Mouse (Mus musculus): ENCODE measurements around the gene Wnt10b.

Gene Wnt10b

DNA sequence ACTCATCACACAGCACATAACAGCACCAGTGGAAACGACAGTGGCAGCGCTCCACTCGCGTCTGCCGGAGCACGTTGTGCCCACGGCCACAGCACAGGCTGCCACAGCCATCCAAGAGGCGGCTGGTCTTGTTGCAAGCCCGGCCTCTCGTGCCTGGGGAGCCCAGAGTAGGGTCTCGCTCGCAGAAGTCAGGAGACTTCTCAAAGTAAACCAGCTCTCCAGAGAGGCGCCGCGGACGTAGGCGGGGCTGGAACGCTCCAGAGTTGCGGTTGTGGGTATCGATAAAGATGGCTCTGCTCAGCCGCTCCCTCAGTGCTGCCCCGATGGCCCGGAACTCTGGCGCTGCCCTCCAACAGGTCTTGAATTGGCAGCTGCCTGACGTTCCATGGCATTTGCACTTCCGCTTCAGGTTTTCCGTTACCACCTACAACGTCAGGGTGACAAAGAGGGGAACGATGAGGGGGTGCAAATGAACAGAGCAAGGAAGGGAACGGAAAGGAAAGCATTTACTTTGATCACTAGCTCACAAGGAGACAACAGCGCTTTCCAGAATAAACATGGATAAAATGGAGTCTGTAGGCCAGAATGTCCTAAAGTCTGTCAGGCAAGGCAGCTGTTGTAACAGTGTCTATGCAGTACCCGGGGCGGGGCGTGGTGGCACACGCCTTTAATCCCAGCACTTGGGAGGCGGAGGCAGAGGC, 5.3 kb downstream of the Wnt10b start:
- no peak for DNase-seq (ENCODE audit: low spot score)

DNA sequence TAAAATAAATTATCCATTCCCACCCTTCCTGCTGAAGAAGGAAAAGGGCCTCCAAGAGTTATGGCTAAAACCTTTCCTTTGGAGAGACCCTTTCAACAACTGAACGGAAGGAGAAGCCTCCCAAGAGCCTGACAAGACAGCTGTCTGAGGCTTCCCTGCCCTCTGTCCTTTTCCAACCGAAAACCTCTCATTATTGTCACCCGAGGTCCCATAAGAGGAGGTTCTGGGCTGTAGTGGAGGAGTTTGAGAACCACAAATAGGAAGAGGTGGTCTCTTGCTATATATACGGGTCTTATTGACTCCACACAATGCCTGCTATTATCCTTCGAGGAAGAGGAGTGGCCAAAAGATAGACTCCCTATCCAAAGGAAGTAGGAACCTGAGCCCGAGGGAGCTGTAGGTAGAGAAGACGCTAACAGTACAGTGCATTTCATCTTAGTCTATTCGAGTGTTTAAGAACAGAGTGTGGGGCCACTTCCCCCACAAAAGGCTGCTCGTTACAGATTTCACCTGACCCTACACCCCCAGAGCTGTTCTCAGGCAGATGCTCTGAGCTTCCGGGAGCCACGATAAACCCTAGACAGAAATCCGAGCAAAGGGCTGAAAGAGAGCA, 6.0 kb downstream of the Wnt10b start:
- no peak for DNase-seq (ENCODE audit: low spot score)

DNA sequence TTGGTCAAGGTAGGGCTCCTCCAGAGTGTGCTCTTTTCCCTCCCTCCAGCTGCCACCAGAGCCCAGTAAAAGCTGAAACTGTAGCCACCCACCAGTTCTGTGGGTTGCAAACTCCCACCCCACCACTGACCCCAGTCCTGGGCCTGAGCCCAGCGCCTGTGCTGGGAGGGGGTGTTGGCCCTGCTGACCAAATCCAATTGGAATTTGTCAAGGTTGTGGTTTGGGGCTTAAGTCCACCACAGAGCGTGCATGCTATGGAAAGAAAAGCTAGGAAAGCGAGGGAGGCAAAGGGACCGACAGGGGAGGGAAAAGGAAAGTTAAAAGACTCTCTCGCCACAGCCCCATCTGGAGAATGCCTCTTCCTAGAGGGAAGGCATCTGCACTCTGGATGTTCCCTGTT, 9.7 kb downstream of the Wnt10b start:
- DNase-seq (ENCODE audit: low spot score): no peak

DNA sequence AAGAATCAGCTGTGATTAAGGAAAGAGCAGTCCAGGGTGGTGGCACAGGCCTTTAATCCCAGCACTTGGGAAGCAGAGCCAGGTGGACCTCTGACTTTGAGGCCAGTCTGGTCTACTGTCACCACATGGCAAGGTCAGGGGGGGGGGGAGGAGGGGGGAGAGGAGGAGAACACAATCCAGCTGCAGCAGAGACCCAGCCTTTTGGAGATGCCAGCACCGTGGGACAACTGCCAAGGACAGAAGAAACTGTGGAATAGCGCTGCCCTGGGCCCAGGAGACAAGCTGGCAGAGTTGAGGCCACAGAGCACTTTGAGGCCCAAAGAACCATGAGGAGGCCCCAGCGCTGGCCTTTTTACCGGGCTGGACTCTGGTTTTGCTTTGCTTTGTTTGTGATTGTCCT, 12.0 kb downstream of the Wnt10b start:
- no peak for DNase-seq (ENCODE audit: low spot score)

DNA sequence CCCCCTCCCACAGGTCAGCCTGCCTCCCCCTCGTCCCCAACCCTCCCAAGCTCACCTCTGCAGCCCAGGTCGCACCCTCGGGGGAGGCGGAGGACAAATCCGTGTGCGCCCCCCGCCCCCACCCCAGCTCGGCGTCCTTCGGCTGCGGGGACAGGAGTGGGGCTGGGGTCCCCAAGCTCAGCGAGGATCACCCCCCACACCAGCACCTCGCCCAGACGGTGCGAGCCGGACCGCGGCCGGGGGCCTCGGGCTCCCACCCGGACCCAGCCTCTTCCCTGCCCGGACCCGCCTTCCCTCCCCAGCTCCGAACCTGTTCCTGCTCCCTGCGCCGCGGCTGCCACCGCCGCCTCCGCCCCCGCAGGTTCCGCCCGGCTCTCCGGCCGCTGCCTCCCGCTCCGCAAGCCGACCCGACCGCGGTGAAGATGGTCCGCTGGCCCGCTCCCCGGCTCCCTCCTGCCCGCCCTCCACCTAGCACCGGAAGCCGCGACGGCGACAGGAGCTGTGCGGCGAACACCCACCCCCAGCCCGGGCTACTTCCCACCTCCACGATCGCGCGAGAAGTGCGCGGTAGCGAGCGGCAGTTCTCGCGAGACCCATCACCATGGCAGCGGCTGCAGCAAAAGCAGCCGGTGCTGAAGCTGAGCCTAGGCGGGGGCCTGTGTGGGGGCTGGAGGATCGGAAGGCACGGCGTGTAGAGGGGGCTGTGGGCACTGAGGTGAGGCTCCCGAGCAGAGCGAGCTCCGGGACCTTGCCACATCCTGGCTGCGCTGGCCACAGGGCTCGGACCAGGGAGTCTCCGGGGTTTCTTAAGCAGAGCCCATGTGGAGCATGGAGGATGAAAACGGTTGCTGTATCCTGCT, 15.1 kb downstream of the Wnt10b start, which contains the start of gene Arf3:
TSS of gene Arf3 (minus strand) at position 545 of the 860 bp plus-strand sequence.
- DNase-seq (ENCODE audit: low spot score): peak; percentile 96

DNA sequence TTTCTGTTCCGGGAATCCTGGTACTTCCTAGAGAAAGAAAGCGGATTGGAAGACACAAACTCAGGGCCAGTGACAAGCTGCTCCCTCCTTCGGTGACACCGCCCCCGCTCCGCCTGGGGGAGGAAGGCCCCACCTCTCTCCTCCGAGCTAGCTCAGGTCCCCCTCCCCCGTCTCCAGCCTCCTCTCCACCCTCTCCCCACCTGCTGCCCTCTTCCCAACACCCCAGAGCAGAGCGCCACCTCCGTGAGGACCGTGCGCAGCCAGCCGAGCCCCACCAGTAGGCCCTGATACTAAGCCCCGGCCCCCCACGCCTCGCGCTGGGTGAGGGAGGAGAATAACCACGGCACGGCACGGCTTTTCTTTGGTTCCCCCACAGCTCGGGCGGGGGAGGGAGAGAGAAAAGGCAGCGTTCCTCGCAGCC, 15.7 kb downstream of the Wnt10b start:
- DNase-seq (ENCODE audit: low spot score): peak; percentile 83

DNA sequence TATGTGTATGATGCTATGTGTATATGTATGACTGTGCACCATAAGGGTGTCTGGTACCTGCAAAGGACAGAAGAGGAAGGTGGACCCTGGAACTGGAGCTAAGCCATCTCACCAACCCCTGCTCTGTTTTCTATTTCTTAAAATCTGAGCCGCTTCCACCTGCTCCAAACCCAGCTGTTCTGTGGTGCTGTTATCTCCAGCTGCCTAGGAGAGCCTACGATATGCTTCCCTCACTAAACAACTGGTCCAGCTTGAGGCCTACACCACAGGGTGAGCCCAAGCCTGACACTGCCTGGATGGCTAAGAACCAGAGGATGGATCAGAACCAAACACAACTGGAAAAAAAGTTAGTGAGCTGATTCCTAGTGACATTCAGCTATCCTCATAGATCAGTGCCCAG, 23.8 kb downstream of the Wnt10b start:
- no peak for DNase-seq (ENCODE audit: low spot score)

DNA sequence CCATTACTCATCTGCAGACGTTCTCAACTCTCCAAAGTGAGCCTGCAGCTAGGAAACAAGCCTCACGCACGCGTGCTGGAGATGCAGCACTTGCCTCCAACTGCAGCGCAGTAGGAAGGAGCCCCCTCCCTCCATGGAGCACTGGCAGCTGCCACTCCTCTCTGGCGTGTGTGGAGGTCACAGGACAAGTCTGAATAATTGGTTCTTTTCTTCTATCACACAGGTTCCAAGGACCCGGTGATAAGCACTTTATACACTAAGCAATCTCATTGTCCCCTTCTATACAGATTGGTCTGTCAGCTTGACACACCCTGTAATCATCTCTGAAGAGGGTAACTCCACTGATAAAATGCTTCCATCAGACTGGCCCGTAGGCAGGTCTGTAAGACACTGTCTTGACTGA, 24.9 kb downstream of the Wnt10b start:
- no peak for DNase-seq (ENCODE audit: low spot score)

DNA sequence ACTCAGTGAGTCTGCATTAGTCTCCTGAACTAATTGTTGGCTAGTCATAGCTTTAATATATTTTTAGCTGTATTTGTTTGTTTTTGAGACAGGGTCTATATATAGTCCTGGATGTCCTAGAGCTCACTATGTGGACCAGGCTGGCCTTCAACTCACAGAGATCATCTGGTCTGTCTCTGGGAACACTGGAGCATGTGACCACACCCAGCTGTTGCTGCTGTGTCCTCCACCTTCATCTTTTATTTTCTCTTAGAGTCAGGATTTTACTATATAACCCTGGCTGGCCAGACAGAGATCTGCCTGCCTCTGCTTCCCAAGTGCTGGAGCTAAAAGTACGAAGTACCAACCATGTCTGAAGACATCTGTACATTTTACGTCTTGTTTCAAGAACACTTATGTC, 28.9 kb downstream of the Wnt10b start:
- no peak for DNase-seq (ENCODE audit: low spot score)

DNA sequence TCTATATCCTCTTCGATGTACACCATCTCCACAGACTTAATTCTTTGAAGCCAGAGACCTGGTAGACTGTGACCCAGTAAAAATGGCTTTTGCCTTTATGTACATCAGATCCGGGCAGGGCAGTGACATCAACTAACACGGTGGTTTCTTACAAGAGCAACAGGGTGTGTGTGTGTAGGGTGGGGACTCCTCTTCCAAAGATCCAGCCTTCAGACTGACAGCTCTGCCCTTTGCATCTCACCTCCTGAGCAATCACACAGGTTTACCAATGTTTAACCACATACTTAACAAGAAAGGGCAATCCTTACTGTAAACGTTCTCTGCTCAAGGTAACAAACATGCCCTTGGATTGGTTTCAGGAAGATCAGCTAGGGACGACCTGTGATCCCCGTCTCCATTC, 30.7 kb downstream of the Wnt10b start:
- no peak for DNase-seq (ENCODE audit: low spot score)

DNA sequence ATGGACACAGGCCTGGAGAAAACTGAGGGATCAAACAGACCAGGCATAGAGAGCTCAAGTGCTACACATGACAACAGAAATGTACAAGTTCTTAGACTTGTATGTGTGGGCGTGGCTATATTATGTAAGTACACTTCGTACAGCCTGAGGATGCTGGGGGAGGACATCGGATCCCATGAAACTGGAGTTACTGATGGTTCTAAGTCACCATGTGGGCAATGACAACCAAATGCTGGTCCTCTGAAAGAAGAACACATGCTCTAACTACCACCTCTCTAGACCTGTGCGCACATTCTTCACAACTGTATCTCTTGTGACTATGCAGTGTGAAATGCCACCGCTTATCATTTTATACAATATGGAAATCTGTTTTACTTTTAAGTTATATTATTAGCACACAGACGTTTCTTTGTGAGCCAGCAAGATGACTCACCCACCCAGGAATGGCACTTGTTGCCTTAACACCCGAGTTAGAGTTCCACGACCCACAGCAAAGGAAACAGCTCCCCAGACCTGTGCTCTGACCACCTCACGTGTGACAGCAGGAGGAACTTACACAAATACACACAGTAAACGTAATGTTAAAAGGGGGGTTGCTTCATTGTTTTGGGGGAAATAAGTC, 31.5 kb downstream of the Wnt10b start:
- no peak for DNase-seq (ENCODE audit: low spot score)

DNA sequence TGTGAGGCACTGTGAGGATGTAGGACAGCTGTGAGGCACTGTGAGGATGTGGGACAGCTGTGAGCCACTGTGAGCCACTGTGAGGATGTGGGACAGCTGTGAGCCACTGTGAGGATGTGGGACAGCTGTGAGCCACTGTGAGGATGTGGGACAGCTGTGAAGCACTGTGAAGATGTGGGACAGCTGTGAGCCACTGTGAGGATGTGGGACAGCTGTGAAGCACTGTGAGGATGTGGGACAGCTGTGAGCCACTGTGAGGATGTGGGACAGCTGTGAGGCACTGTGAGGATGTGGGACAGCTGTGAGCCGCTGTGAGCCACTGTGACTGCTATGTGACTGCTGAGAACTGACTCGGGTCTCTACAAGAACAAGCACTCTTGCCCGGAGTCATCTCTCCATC, 34.1 kb downstream of the Wnt10b start:
- DNase-seq (ENCODE audit: low spot score): peak; percentile 19

DNA sequence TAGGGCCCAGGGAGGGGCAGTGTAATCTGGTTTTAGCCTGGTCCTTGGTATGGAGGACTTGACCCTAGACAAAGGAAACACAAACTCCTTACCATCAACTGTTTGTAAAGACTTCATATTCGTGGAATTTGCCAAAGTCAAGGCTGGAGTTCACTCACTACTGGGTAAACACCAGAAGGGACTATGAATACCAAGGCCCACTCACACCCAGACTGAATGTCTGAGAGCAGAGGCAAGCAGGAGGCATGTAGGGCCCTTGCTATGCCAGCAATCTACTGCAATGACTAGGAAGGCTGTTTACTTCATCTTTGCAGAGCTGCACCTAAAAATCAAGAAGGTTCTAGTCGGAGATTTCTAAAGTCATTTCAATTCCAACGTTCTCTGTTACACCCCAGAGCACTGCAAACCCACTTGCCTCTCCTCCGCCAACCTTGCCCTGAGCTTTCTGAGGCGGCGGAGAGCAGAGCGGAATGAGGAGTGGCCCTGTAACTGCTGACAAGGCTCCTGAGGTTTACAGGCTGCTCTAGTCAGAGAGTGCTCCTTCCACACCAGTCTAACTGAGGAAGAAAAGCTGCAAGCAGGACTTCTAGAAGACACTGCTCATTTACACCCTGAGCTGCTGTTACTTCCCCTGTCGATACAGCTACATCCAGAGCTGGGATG, 35.1 kb downstream of the Wnt10b start:
- DNase-seq (ENCODE audit: low spot score): no peak

DNA sequence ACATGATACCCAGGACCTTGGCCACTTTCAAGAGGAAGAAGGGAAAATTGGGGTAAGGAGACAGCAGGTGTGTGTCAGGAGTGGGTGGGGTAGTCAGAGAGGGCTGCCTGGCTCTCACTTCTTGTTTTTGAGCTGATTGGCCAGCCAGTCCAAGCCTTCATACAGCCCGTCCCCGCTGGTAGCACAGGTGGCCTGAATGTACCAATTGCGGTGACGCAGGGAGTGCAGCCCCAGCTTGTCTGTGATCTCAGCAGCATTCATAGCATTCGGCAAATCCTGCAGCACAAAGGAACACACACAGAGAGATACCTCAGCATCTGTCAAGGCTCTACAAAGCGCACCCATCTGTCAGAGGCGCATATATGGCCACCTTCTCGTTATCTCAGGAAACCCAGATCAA, 37.7 kb downstream of the Wnt10b start:
- DNase-seq (ENCODE audit: low spot score): no peak

DNA sequence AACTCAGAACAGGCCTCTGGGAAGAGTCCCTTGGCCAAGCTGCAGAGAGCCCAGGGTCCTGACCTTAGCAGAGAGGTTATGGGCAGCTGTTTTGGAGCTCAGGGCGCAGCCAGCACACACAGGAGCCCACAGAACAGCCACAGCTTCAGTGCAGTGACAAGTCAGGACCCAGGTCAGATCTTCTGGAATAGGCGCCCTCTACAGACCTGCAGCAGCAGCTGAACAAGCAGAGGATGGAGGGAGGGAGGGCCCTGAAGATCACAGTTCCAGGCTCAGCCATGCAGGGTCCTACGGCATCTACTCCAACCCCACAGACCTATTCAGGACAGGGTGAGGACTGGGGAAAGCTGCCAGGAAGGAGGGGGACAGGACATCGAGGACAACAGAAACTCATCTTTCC, 39.2 kb downstream of the Wnt10b start:
- no peak for DNase-seq (ENCODE audit: low spot score)

DNA sequence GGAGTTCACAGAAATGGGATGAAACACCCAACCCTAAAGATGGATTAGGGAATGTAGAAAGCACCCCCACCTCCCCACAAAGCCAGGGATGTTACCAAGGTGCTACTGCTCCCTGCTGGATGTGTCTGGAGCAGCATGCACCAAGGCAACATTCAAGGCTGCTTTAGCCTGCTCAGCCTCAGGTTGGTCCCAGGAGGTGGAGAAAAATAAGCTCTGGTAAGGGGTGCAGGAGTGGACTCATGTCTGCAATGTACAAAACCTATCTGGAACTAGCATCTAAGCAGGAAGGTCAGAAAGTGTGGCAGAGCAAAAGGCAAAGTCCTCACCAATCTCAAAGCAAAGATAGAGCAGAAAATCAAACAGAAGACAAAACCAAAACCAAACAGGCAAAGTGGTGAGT, 40.1 kb downstream of the Wnt10b start:
- DNase-seq (ENCODE audit: low spot score): peak; percentile 18

DNA sequence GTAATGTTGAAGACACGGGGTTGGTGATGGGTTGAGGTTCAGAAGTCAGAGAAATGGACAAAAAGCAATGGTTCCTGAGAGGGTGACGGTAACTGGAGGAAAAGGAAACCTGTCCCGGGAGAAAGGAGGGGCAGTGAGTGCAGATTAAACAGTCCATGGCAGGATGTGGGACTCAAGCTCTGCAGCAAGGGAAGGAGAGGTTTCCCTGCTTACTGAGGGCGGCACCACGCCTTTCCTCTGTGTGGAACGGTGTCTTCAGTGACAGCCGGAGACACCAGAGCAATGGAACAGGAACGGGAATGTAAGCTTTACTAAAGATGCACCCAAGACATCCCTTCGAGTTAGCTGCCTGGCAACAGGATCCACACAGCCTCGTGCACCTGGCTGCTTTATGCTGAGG, 41.4 kb downstream of the Wnt10b start:
- no peak for DNase-seq (ENCODE audit: low spot score)

DNA sequence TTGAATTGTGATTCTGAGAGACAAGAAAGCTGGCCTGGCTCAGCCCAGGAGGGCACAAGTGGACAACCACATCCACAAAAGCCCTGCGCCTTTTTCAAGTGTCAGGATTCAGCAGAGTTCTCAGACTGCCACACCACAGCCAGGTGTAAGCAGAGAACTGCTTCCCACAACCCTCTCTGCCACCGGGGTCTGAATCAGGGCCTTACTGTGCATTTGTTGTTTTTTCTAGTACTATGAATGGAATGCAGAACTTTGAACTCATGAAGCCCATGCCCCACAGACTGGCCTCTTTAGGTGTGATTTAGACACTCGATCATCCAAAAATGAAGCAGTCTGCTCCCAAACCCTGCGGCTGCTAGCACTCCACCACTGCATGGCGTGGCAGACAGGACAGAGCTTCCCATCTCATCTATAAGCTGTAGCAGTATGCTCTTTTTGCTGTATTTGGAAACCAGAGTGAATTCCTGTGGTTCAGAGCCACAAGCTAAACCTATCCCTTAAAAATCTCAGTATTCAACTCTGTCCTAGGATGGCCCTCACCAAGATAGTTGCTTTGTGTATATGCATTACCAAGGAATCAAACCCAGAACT, 43.9 kb downstream of the Wnt10b start:
- DNase-seq (ENCODE audit: low spot score): no peak

DNA sequence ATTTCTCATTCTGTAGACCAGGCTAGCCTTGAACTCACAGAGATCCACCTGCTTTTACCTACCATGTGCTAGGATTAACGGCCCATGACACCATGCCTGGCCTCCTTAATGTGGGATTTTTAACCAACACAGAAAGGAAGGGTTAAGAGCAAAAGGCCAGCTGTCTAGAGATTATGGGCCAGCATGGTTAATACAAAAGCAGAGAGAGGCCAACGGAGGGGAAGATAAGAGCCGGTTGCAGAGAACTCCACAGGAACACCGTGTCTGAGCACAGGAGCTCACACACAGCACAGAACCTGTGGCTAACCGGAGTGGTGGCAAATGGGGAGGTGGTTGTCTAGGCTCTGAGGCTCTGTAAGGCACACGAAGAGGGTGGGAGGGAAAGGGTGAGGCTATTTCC, 44.6 kb downstream of the Wnt10b start:
- no peak for DNase-seq (ENCODE audit: low spot score)

DNA sequence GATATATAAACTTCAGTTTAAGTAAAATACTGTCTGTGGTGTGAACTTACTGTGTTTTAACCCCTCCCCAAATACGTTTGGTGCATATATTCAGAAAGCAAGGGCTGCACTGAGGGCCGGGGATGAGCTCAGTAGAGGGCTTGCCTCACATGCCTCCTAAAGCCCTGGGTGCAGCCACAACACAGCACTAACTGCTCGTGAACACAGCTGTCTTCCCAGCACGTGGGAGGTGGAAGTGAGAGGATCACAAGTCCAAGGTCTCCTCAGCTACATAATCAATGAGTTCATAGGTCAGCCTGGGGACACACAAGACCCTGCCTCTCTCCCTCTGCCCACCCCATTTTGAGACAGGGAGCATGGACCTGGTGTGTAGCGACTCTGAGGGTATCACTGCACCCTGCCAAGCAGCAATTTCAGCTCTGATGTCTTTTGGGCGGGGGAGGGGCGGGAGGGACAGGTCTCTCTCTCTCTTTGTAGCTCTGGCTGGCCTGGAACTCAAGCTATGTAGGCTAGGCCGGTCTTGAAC, 45.9 kb downstream of the Wnt10b start:
- DNase-seq (ENCODE audit: low spot score): no peak

DNA sequence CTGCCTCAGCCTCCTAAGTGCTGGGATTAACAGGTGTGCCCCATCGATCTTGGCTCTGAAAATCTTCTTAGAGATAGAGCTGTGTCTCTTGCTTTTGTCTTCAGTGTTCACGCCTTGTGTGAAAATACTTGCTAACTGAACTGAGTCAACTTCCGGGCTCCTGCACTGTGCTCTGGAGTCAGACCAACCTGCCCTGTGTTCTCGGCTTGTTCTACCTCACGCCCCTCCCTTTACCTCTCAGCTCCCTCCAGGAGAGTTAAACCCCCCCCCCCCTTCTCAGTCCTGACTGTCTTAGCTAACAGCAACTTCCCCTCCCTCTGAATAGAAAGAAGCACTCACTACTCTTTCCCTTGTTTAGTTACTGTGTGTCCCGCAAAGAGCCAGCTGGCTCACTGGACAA, 47.2 kb downstream of the Wnt10b start:
- DNase-seq (ENCODE audit: low spot score): no peak
